ENCODE assay signal across 21 mouse cellular contexts in genomic region chr5:125495655-125496054, GRCm38 (mm10). TPM values are rescaled to one million over a fixed set of nuclear protein-coding genes. Genes with fewer than 3 reads are reported as not detected.
A peak's percentile ranks its signal among the peaks of the same experiment; 100 is the strongest.
DNase-seq lines count a peak whose midpoint lies in the region; ATAC-seq and TF ChIP-seq lines count a peak whose summit lies in the region.
"Had no signal": no experiment of that assay in that cellular context is flagged by ENCODE, and none has a peak within 500 bp of the region (broad histone marks: within the 10 kb centered on the region; RNA-seq: fewer than 3 reads in every experiment).

No protein-coding gene starts in this region.

- H3K36me3 ChIP-seq in kidney, adult 2 months (ENCODE audit: control insufficient read depth, insufficient read depth, low read length), result no peaks in the 10 kb centered on the region; the same call in 1 of the 2 replicates
- H3K36me3 ChIP-seq in kidney, embryonic 15.5 days, result peaks cover 44% of the 10 kb centered on the region
- peaks cover 12% of the 10 kb centered on the region for H3K36me3 ChIP-seq in myocyte (ENCODE audit: control insufficient read depth, insufficient read depth)

- H3K4me2 ChIP-seq in kidney, embryonic 15.5 days, result no peak overlapping the region
- H3K4me2 ChIP-seq in myocyte (ENCODE audit: low read depth), result no peak overlapping the region
- H3K4me2 ChIP-seq: embryonic facial prominence, embryonic 12.5 days; heart, embryonic 13.5 days; hindbrain, embryonic 12.5 days; intestine, embryonic 15.5 days; midbrain, embryonic 12.5 days had no signal

- no peaks in the 10 kb centered on the region for H3K9me3 ChIP-seq in kidney, embryonic 15.5 days (replicated peaks)
- H3K9me3 ChIP-seq: embryonic facial prominence, embryonic 12.5 days; forebrain, embryonic 10.5 days; heart, embryonic 13.5 days; hindbrain, embryonic 12.5 days; intestine, embryonic 15.5 days; midbrain, embryonic 12.5 days had no signal

- WGBS in kidney, adult 2 months, result 64% methylated on average over 10 of the region's 10 CpGs
- WGBS in kidney, embryonic 15.5 days, result 88% methylated on average over 10 of the region's 10 CpGs

- no peak for TF ChIP-seq POLR2A in kidney, adult 2 months (IDR thresholded peaks at IDR 0.05; ENCODE audit: low read depth, low read length)
- no peak for TF ChIP-seq POLR2A in myocyte (IDR thresholded peaks at IDR 0.05; ENCODE audit: insufficient read length, low read depth)

- peak; percentile 52 for DNase-seq in adrenal gland, adult 8-10 months
- DNase-seq in adrenal gland, postnatal 4 days (ENCODE audit: low spot score in 2 of 2), result no peak
- DNase-seq in kidney, adult 2 months, result peak; percentile 91
- no peak for DNase-seq in T-cell, adult 2 months (ENCODE audit: low spot score)
- DNase-seq: cerebellum, adult 18-20 months; layer of hippocampus, adult 9-11 months; lung, adult 2 months; lung, postnatal 4 days; thymus, postnatal 25 days had no signal

- no peak for ATAC-seq in kidney, embryonic 15.5 days (replicated peaks; ENCODE audit: low FRiP score)
- ATAC-seq in activated CD4-positive, CD25-positive, alpha-beta regulatory T cell, adult 4 months, result no peak
- ATAC-seq: intestine, embryonic 15.5 days; Patski had no signal

- peaks cover 9% of the 10 kb centered on the region for H3K79me2 ChIP-seq in myocyte (ENCODE audit: control insufficient read depth, insufficient read depth)

- TF ChIP-seq CTCF in kidney, adult 2 months (conservative IDR thresholded peaks at IDR 0.05; ENCODE audit: insufficient read depth, insufficient read length, low read depth, low read length), result no peak

- H3K9ac ChIP-seq in kidney, embryonic 15.5 days, result no peak overlapping the region
- H3K9ac ChIP-seq: embryonic facial prominence, embryonic 12.5 days; heart, embryonic 13.5 days; hindbrain, embryonic 12.5 days; intestine, embryonic 15.5 days; midbrain, embryonic 12.5 days had no signal

- no peaks in the 10 kb centered on the region for H3K27me3 ChIP-seq in kidney, adult 2 months (replicated peaks; ENCODE audit: control insufficient read depth, insufficient read depth, low read length)
- H3K27me3 ChIP-seq in kidney, embryonic 15.5 days, result no peaks in the 10 kb centered on the region
- H3K27me3 ChIP-seq in myocyte (ENCODE audit: control insufficient read depth, insufficient read depth, insufficient read length), result no peaks in the 10 kb centered on the region
- H3K27me3 ChIP-seq: embryonic facial prominence, embryonic 12.5 days; heart, embryonic 13.5 days; hindbrain, embryonic 12.5 days; intestine, embryonic 15.5 days; midbrain, embryonic 12.5 days; Patski had no signal

- H3K27ac ChIP-seq in kidney, adult 2 months (ENCODE audit: insufficient read depth, low read depth, low read length), result no peak overlapping the region
- no peak overlapping the region for H3K27ac ChIP-seq in kidney, embryonic 15.5 days
- 0 out of 2 replicates have a peak overlapping the region, but pooled peaks have one; percentile 10 for H3K27ac ChIP-seq in brown adipose tissue, adult 24 weeks (replicated peaks; ENCODE audit: low read depth, low read length)
- H3K27ac ChIP-seq: embryonic facial prominence, embryonic 12.5 days; forebrain, embryonic 10.5 days; heart, embryonic 13.5 days; hindbrain, embryonic 12.5 days; intestine, embryonic 15.5 days; midbrain, embryonic 12.5 days had no signal

- no peak overlapping the region for H3K4me3 ChIP-seq in kidney, adult 2 months (ENCODE audit: insufficient read depth, low read depth, low read length)
- H3K4me3 ChIP-seq in kidney, embryonic 15.5 days (replicated peaks), result no peak overlapping the region
- no peak overlapping the region for H3K4me3 ChIP-seq in brown adipose tissue, adult 24 weeks (ENCODE audit: insufficient read depth, low read depth, low read length)
- H3K4me3 ChIP-seq in myocyte, result no peak overlapping the region
- H3K4me3 ChIP-seq: embryonic facial prominence, embryonic 12.5 days; forebrain, embryonic 10.5 days; heart, embryonic 13.5 days; hindbrain, embryonic 12.5 days; intestine, embryonic 15.5 days; midbrain, embryonic 12.5 days had no signal

- H3K4me1 ChIP-seq in kidney, adult 2 months (ENCODE audit: control insufficient read depth, insufficient read depth, low read length), result no peaks in the 10 kb centered on the region; the same call in 1 of the 2 replicates
- no peaks in the 10 kb centered on the region for H3K4me1 ChIP-seq in kidney, embryonic 15.5 days
- no peaks in the 10 kb centered on the region for H3K4me1 ChIP-seq in brown adipose tissue, adult 24 weeks (ENCODE audit: control insufficient read depth, insufficient read depth, insufficient read length, low read length)
- H3K4me1 ChIP-seq: embryonic facial prominence, embryonic 12.5 days; forebrain, embryonic 10.5 days; heart, embryonic 13.5 days; intestine, embryonic 15.5 days had no signal

- H3ac ChIP-seq in myocyte (ENCODE audit: control insufficient read depth, insufficient read length), result no peak overlapping the region

TF ChIP-seq in myocyte, 11 proteins besides CTCF, POLR2A, EP300 and RAD21:
- TF ChIP-seq TCF3 (IDR thresholded peaks at IDR 0.05; ENCODE audit: insufficient read length, low read depth) (peak; percentile 89), REST (IDR thresholded peaks at IDR 0.05; ENCODE audit: insufficient read depth, insufficient read length) (no peak), MYOG (IDR thresholded peaks at IDR 0.05; ENCODE audit: control insufficient read depth in 1 of 3, insufficient read depth in 1 of 3, insufficient read length in 2 of 3, low read depth in 2 of 3) (peak; percentile 56 to 98 (median 96)), MYOD1 (IDR thresholded peaks at IDR 0.05; ENCODE audit: control insufficient read depth in 1 of 3, insufficient read length in 2 of 3, low read depth in 2 of 3) (peak in 2 of 3 experiments; percentile 92 to 95), E2F4 (IDR thresholded peaks at IDR 0.05; ENCODE audit: insufficient read depth) (no peak)

RNA-seq across cellular contexts. Expression of gene Aacs, which starts 20.0 kb away (rescaled TPM):
- 10 to 100 TPM; 44.9 to 73.7 (median 53.8) TPM for total RNA-seq in adrenal gland, adult 8-10 months (2022)
- 10 to 100 TPM; 12.8 to 18.9 TPM for total RNA-seq in adrenal gland, postnatal 4 days (2021)
- 102 and 131 TPM in 2 replicates for polyA plus RNA-seq in kidney, adult 2 months (2012; rRNA removed)
- polyA plus RNA-seq in kidney, embryonic 15.5 days (2015; fragmentation: Nextera tagmentation; extraction: Ambion mirVana), result 36.0 and 40.7 TPM in 2 replicates
- polyA plus RNA-seq in brown adipose tissue, adult 24 weeks (2012; ENCODE audit: insufficient read depth, insufficient read length, missing spikeins), result 151 and 265 TPM in 2 replicates
- polyA plus RNA-seq in myocyte (2012; fragmentation: generic; extraction: Trizol), result 70.7 TPM
- 10 to 100 TPM; 18.0 to 36.4 TPM for polyA plus RNA-seq in activated CD4-positive, CD25-positive, alpha-beta regulatory T cell, adult 4 months (2017; shearing (Covaris generic))

RNA-seq across cellular contexts. Expression of gene Tmem132b, which starts 35.9 kb away (rescaled TPM):
- 1 to 10 TPM; 1.4 to 5.2 (median 3.5) TPM for total RNA-seq in adrenal gland, adult 8-10 months (2022)
- total RNA-seq in adrenal gland, postnatal 4 days (2021), result 1 to 10 TPM; 1.8 to 2.2 TPM
- polyA plus RNA-seq in kidney, adult 2 months (2012; rRNA removed), result 0.01 TPM in 1 of 2 replicates, not detected in the other
- 0.32 and 0.36 TPM in 2 replicates for polyA plus RNA-seq in kidney, embryonic 15.5 days (2015; fragmentation: Nextera tagmentation; extraction: Ambion mirVana)
- 0.36 TPM in 1 of 2 replicates, not detected in the other for polyA plus RNA-seq in brown adipose tissue, adult 24 weeks (2012; ENCODE audit: insufficient read depth, insufficient read length, missing spikeins)
- 0.01 TPM for polyA plus RNA-seq in myocyte (2012; fragmentation: generic; extraction: Trizol)
- polyA plus RNA-seq in activated CD4-positive, CD25-positive, alpha-beta regulatory T cell, adult 4 months (2017; shearing (Covaris generic)), result not detected
- total RNA-seq: common myeloid progenitor, adult 5-6 weeks had no signal
- polyA plus RNA-seq: Patski had no signal

RNA-seq across cellular contexts. Expression of gene Bri3bp, which starts 54.3 kb away (rescaled TPM):
- 10 to 100 TPM; 27.8 to 35.6 (median 31.6) TPM for total RNA-seq in adrenal gland, adult 8-10 months (2022)
- 10 to 100 TPM; 34.2 to 37.0 TPM for total RNA-seq in adrenal gland, postnatal 4 days (2021)
- 12.1 and 13.0 TPM in 2 replicates for polyA plus RNA-seq in kidney, adult 2 months (2012; rRNA removed)
- 41.5 and 42.0 TPM in 2 replicates for polyA plus RNA-seq in kidney, embryonic 15.5 days (2015; fragmentation: Nextera tagmentation; extraction: Ambion mirVana)
- polyA plus RNA-seq in brown adipose tissue, adult 24 weeks (2012; ENCODE audit: insufficient read depth, insufficient read length, missing spikeins), result 15.4 and 19.5 TPM in 2 replicates
- polyA plus RNA-seq in myocyte (2012; fragmentation: generic; extraction: Trizol), result 24.8 TPM
- polyA plus RNA-seq in activated CD4-positive, CD25-positive, alpha-beta regulatory T cell, adult 4 months (2017; shearing (Covaris generic)), result 10 to 100 TPM; 13.7 to 14.3 TPM

Comparison
In these comparisons a context has a peak if more than half of its experiments do, and no peak if none do; other contexts are left out.
1. DNase-seq: peak in adrenal gland, adult 8-10 months (single experiment) and kidney, adult 2 months (single experiment); none in adrenal gland, postnatal 4 days (0 of 2) and T-cell, adult 2 months (single experiment).